Mouse (Mus musculus) right cerebral cortex, postnatal 10 days (tissue): ENCODE results near the gene Tmem92.
"Not testable (repeated sequence)": the region's sequence is repeated elsewhere in the genome, so short reads cannot be mapped to it uniquely, and the experiment has no call there.

Experiments
- DNase-seq, 2 experiments: peaks; one replicate each; pipeline ENCODE4 v3.0.0; 2021; ENCODE audit warnings: low spot score in 2 of 2

Tmem92 gene

GRCm38 (mm10) chr11:94782603-94783002 lies at the start of gene Tmem92:
Gene Tmem92, minus strand, starts transcription at chr11:94782703.
- DNase-seq, result no peak

- DNase-seq, result no peak
Measured at GRCm38 (mm10) chr11:94828966-94829365, 46.5 kb upstream of the Tmem92 start.

- DNase-seq, result not testable (repeated sequence)
Measured at GRCm38 (mm10) chr11:94819427-94819826, 36.9 kb upstream of the Tmem92 start.

GRCm38 (mm10) chr11:94818946-94819345 lies 36.4 kb upstream of the Tmem92 start:
- DNase-seq, result not testable (repeated sequence)

- not testable (repeated sequence) for DNase-seq
Measured at GRCm38 (mm10) chr11:94811537-94811936, 29.0 kb upstream of the Tmem92 start.

- DNase-seq, result no peak
Measured at GRCm38 (mm10) chr11:94791700-94792099, 9.2 kb upstream of the Tmem92 start.

GRCm38 (mm10) chr11:94785247-94785646 lies 2.7 kb upstream of the Tmem92 start:
- peak; percentile 40 to 63 for DNase-seq

GRCm38 (mm10) chr11:94774887-94775497 lies 7.5 kb downstream of the Tmem92 start:
- no peak for DNase-seq

GRCm38 (mm10) chr11:94773851-94774250 lies 8.7 kb downstream of the Tmem92 start:
- no peak for DNase-seq

GRCm38 (mm10) chr11:94772363-94773055 lies 10.0 kb downstream of the Tmem92 start:
- DNase-seq, result no peak

- DNase-seq, result no peak
Measured at GRCm38 (mm10) chr11:94767241-94767640, 15.3 kb downstream of the Tmem92 start.

- DNase-seq, result no peak
Measured at GRCm38 (mm10) chr11:94762775-94763174, 19.7 kb downstream of the Tmem92 start.

- DNase-seq, result no peak
Measured at GRCm38 (mm10) chr11:94762281-94762680, 20.2 kb downstream of the Tmem92 start.

- DNase-seq, result no peak
Measured at GRCm38 (mm10) chr11:94760799-94761198, 21.7 kb downstream of the Tmem92 start.

- DNase-seq, result no peak
Measured at GRCm38 (mm10) chr11:94760364-94760763, 22.1 kb downstream of the Tmem92 start.

- DNase-seq, result no peak
Measured at GRCm38 (mm10) chr11:94759916-94760315, 22.6 kb downstream of the Tmem92 start.

GRCm38 (mm10) chr11:94752946-94753713 lies 29.4 kb downstream of the Tmem92 start:
- DNase-seq, result no peak

- DNase-seq, result no peak
Measured at GRCm38 (mm10) chr11:94741732-94742272, 40.7 kb downstream of the Tmem92 start, which contains the start of gene Cdc34b. Gene Cdc34b, plus strand, starts transcription at chr11:94741782.

GRCm38 (mm10) chr11:94735746-94736145 lies 46.8 kb downstream of the Tmem92 start:
- DNase-seq, result no peak

GRCm38 (mm10) chr11:94732773-94733172 lies 49.7 kb downstream of the Tmem92 start:
- no peak for DNase-seq

- DNase-seq, result no peak
Measured at GRCm38 (mm10) chr11:94731229-94731628, 51.3 kb downstream of the Tmem92 start.

- DNase-seq, result peak; percentile 58 to 84
Measured at GRCm38 (mm10) chr11:94730261-94730660, 52.2 kb downstream of the Tmem92 start.
